Mouse (Mus musculus): ENCODE measurements around the gene Rtkn2.
"Not testable (repeated sequence)": the region's sequence is repeated elsewhere in the genome, so short reads cannot be mapped to it uniquely, and the experiment has no call there.

The Rtkn2 gene

GRCm38 (mm10) chr10:68074291-68074690 lies 94.9 kb downstream of the Rtkn2 start:
- in situ Hi-C loops (cut with MseI, MboI) = no loop called here

GRCm38 (mm10) chr10:68075181-68075580 lies 95.8 kb downstream of the Rtkn2 start:
- in situ Hi-C loops (cut with MseI, MboI) = no loop called here

- in situ Hi-C loops (cut with MseI, MboI) = no loop called here
Observed at GRCm38 (mm10) chr10:68078708-68079107, 99.3 kb downstream of the Rtkn2 start.

GRCm38 (mm10) chr10:68079910-68080670 lies 100.7 kb downstream of the Rtkn2 start:
- in situ Hi-C loops (cut with MseI, MboI) = no loop called here

- in situ Hi-C loops (cut with MseI, MboI) = no loop called here
Observed at GRCm38 (mm10) chr10:68081712-68082111, 102.3 kb downstream of the Rtkn2 start.

GRCm38 (mm10) chr10:68085574-68085973 lies 106.2 kb downstream of the Rtkn2 start:
- in situ Hi-C loops (cut with MseI, MboI) = no loop called here

- in situ Hi-C loops (cut with MseI, MboI) = no loop called here
Observed at GRCm38 (mm10) chr10:68086973-68087372, 107.6 kb downstream of the Rtkn2 start.

GRCm38 (mm10) chr10:68087722-68088121 lies 108.4 kb downstream of the Rtkn2 start:
- in situ Hi-C loops (cut with MseI, MboI) = no loop called here

- in situ Hi-C loops (cut with MseI, MboI) = no loop called here
Observed at GRCm38 (mm10) chr10:68089435-68090196, 110.2 kb downstream of the Rtkn2 start.

- in situ Hi-C loops (cut with MseI, MboI) = no loop called here
Observed at GRCm38 (mm10) chr10:68090197-68090535, 110.8 kb downstream of the Rtkn2 start.

- in situ Hi-C loops (cut with MseI, MboI) = no loop called here
Observed at GRCm38 (mm10) chr10:68090544-68090943, 111.2 kb downstream of the Rtkn2 start.

- in situ Hi-C loops (cut with MseI, MboI) = no loop called here
Observed at GRCm38 (mm10) chr10:68091011-68091410, 111.6 kb downstream of the Rtkn2 start.

- in situ Hi-C loops (cut with MseI, MboI) = no loop called here
Observed at GRCm38 (mm10) chr10:68091840-68092239, 112.5 kb downstream of the Rtkn2 start.

GRCm38 (mm10) chr10:68093496-68093895 lies 114.1 kb downstream of the Rtkn2 start:
- in situ Hi-C loops (cut with MseI, MboI) = no loop called here

GRCm38 (mm10) chr10:68095136-68095535 lies 115.8 kb downstream of the Rtkn2 start:
- in situ Hi-C loops (cut with MseI, MboI) = no loop called here

- in situ Hi-C loops (cut with MseI, MboI) = no loop called here
Observed at GRCm38 (mm10) chr10:68096395-68096794, 117.0 kb downstream of the Rtkn2 start.

GRCm38 (mm10) chr10:68097821-68098675 lies 118.7 kb downstream of the Rtkn2 start:
- in situ Hi-C loops (cut with MseI, MboI) = no loop called here

- in situ Hi-C loops (cut with MseI, MboI) = not testable (repeated sequence)
Observed at GRCm38 (mm10) chr10:68099801-68100200, 120.4 kb downstream of the Rtkn2 start.

GRCm38 (mm10) chr10:68100506-68100905 lies 121.1 kb downstream of the Rtkn2 start:
- in situ Hi-C loops (cut with MseI, MboI) = no loop called here

- in situ Hi-C loops (cut with MseI, MboI) = no loop called here
Observed at GRCm38 (mm10) chr10:68101251-68101650, 121.9 kb downstream of the Rtkn2 start.

GRCm38 (mm10) chr10:68102566-68102965 lies 123.2 kb downstream of the Rtkn2 start:
- in situ Hi-C loops (cut with MseI, MboI) = no loop called here

All from mouse trophoblast stem cell (cell line).